Comparison of ENCODE assay signal across 17 mouse cellular contexts in the genomic region with DNA sequence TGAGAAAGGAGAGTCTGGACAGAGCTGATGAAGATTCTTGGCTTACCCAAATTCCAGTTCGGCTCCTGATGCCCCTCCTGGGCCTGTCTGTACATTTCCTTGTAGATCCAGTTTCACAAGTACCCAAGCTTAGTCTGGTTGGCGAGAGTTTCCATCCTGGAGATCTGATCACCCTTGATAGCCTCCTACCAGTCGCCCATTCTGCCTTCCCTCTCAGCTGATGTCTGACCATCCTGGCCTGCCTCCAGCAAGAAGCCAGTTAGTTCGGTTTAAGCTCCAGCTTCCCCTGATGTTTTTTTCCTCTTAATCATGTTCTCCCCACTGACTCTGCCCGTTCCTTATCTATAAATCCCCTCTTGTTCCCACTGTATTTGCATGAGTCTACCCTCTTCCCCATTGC. TPM values are rescaled to one million over a fixed set of nuclear protein-coding genes. Genes with fewer than 3 reads are reported as not detected.
A peak's percentile ranks its signal among the peaks of the same experiment; 100 is the strongest.
DNase-seq lines count a peak whose midpoint lies in the region; ATAC-seq and TF ChIP-seq lines count a peak whose summit lies in the region.
"Had no signal": no experiment of that assay in that cellular context is flagged by ENCODE, and none has a peak within 500 bp of the region (broad histone marks: within the 10 kb centered on the region; RNA-seq: fewer than 3 reads in every experiment).

No protein-coding gene starts in this region.

- TF ChIP-seq CTCF in layer of hippocampus, adult 2 months (conservative IDR thresholded peaks at IDR 0.05) = no peak

- 70% methylated on average over 5 of the region's 5 CpGs for WGBS in hindbrain, embryonic 10.5 days
- 70% methylated on average over 5 of the region's 5 CpGs for WGBS in hindbrain, embryonic 14.5 days
- 12% methylated on average over 5 of the region's 5 CpGs for WGBS in lung, embryonic 15.5 days
- 50% methylated on average over 5 of the region's 5 CpGs for WGBS in embryonic facial prominence, embryonic 12.5 days
- WGBS in stomach, embryonic 15.5 days = 45% methylated on average over 5 of the region's 5 CpGs

- H3K36me3 ChIP-seq in hindbrain, embryonic 10.5 days = no peaks in the 10 kb centered on the region
- H3K36me3 ChIP-seq in hindbrain, embryonic 14.5 days (replicated peaks; ENCODE audit: control insufficient read depth, insufficient read depth) = no peaks in the 10 kb centered on the region
- no peaks in the 10 kb centered on the region for H3K36me3 ChIP-seq in lung, embryonic 15.5 days
- H3K36me3 ChIP-seq in embryonic facial prominence, embryonic 12.5 days = no peaks in the 10 kb centered on the region
- H3K36me3 ChIP-seq in stomach, embryonic 15.5 days = no peaks in the 10 kb centered on the region
- H3K36me3 ChIP-seq: G1E; midbrain, embryonic 12.5 days; neural tube, embryonic 12.5 days had no signal

- H3K4me2 ChIP-seq in hindbrain, embryonic 14.5 days (replicated peaks) = no peak overlapping the region
- H3K4me2 ChIP-seq in lung, embryonic 15.5 days = no peak overlapping the region
- no peak overlapping the region for H3K4me2 ChIP-seq in embryonic facial prominence, embryonic 12.5 days (replicated peaks)
- H3K4me2 ChIP-seq in stomach, embryonic 15.5 days = no peak overlapping the region
- H3K4me2 ChIP-seq: forebrain, embryonic 13.5 days; midbrain, embryonic 12.5 days; neural tube, embryonic 12.5 days had no signal

- no peak overlapping the region for H3K9ac ChIP-seq in hindbrain, embryonic 14.5 days
- H3K9ac ChIP-seq in lung, embryonic 15.5 days = no peak overlapping the region
- no peak overlapping the region for H3K9ac ChIP-seq in embryonic facial prominence, embryonic 12.5 days
- no peak overlapping the region for H3K9ac ChIP-seq in stomach, embryonic 15.5 days
- H3K9ac ChIP-seq: forebrain, embryonic 13.5 days; midbrain, embryonic 12.5 days; neural tube, embryonic 12.5 days had no signal

- H3K9me3 ChIP-seq in hindbrain, embryonic 10.5 days = no peaks in the 10 kb centered on the region
- no peaks in the 10 kb centered on the region for H3K9me3 ChIP-seq in hindbrain, embryonic 14.5 days (ENCODE audit: control insufficient read depth, low read length)
- H3K9me3 ChIP-seq in lung, embryonic 15.5 days = no peaks in the 10 kb centered on the region
- H3K9me3 ChIP-seq in embryonic facial prominence, embryonic 12.5 days = no peaks in the 10 kb centered on the region
- H3K9me3 ChIP-seq in stomach, embryonic 15.5 days = no peaks in the 10 kb centered on the region
- H3K9me3 ChIP-seq: forebrain, embryonic 13.5 days; G1E; midbrain, embryonic 12.5 days; neural tube, embryonic 12.5 days had no signal

- H3K27ac ChIP-seq in hindbrain, embryonic 10.5 days = peak overlapping the region; percentile 9; the same call in 1 of the 2 replicates
- H3K27ac ChIP-seq in hindbrain, embryonic 14.5 days = no peak overlapping the region
- H3K27ac ChIP-seq in lung, embryonic 15.5 days = peak overlapping the region; percentile 97
- H3K27ac ChIP-seq in embryonic facial prominence, embryonic 12.5 days = peak overlapping the region; percentile 30; the same call in 1 of the 2 replicates
- peak overlapping the region; percentile 55 for H3K27ac ChIP-seq in stomach, embryonic 15.5 days
- no peak overlapping the region for H3K27ac ChIP-seq in layer of hippocampus, adult 2 months
- H3K27ac ChIP-seq: forebrain, embryonic 13.5 days; gastrocnemius, adult 2 months; midbrain, embryonic 12.5 days; neural tube, embryonic 12.5 days had no signal

- no peaks in the 10 kb centered on the region for H3K27me3 ChIP-seq in hindbrain, embryonic 10.5 days (ENCODE audit: insufficient read depth, poor library complexity, severe bottlenecking)
- H3K27me3 ChIP-seq in hindbrain, embryonic 14.5 days (ENCODE audit: control insufficient read depth, insufficient read depth, low read length) = no peaks in the 10 kb centered on the region
- no peaks in the 10 kb centered on the region for H3K27me3 ChIP-seq in lung, embryonic 15.5 days
- no peaks in the 10 kb centered on the region for H3K27me3 ChIP-seq in embryonic facial prominence, embryonic 12.5 days
- H3K27me3 ChIP-seq in stomach, embryonic 15.5 days (replicated peaks) = no peaks in the 10 kb centered on the region
- H3K27me3 ChIP-seq: forebrain, embryonic 13.5 days; midbrain, embryonic 12.5 days; neural tube, embryonic 12.5 days had no signal

- H3K4me3 ChIP-seq in hindbrain, embryonic 10.5 days = no peak overlapping the region
- H3K4me3 ChIP-seq in hindbrain, embryonic 14.5 days (replicated peaks; ENCODE audit: low read length) = no peak overlapping the region
- no peak overlapping the region for H3K4me3 ChIP-seq in lung, embryonic 15.5 days
- no peak overlapping the region for H3K4me3 ChIP-seq in embryonic facial prominence, embryonic 12.5 days
- H3K4me3 ChIP-seq in stomach, embryonic 15.5 days (replicated peaks) = no peak overlapping the region
- no peak overlapping the region for H3K4me3 ChIP-seq in layer of hippocampus, adult 2 months
- H3K4me3 ChIP-seq: forebrain, embryonic 13.5 days; gastrocnemius, adult 2 months; midbrain, embryonic 12.5 days; neural tube, embryonic 12.5 days had no signal

- ATAC-seq in hindbrain, embryonic 14.5 days (ENCODE audit: low FRiP score) = no peak
- ATAC-seq in lung, embryonic 15.5 days (ENCODE audit: borderline replicate concordance, extremely low read depth, low FRiP score, low TSS enrichment) = no peak
- no peak for ATAC-seq in embryonic facial prominence, embryonic 12.5 days (ENCODE audit: insufficient number of reproducible peaks, insufficient read depth, low FRiP score, low TSS enrichment)
- no peak for ATAC-seq in stomach, embryonic 15.5 days (ENCODE audit: insufficient read depth, low FRiP score, low read depth)
- ATAC-seq: forebrain, embryonic 13.5 days; intestine, postnatal 0 days had no signal

- H3K4me1 ChIP-seq in hindbrain, embryonic 10.5 days (replicated peaks) = peaks cover 38% of the 10 kb centered on the region
- 0 out of 2 replicates have a peak, but pooled peaks cover 7% of the 10 kb centered on the region for H3K4me1 ChIP-seq in hindbrain, embryonic 14.5 days (replicated peaks; ENCODE audit: control insufficient read depth, insufficient read depth, low read length)
- H3K4me1 ChIP-seq in lung, embryonic 15.5 days = peaks cover 41% of the 10 kb centered on the region
- H3K4me1 ChIP-seq in embryonic facial prominence, embryonic 12.5 days = peaks cover 35% of the 10 kb centered on the region
- peaks cover 22% of the 10 kb centered on the region for H3K4me1 ChIP-seq in stomach, embryonic 15.5 days

- no peak for DNase-seq in hindbrain, embryonic 10.5 days (ENCODE audit: low spot score)
- no peak for DNase-seq in hindbrain, embryonic 14.5 days (ENCODE audit: low spot score)
- no peak for DNase-seq in lung, postnatal 36 days
- DNase-seq in layer of hippocampus, adult 2 months (ENCODE audit: low spot score in 2 of 2) = no peak
- DNase-seq: adrenal gland, postnatal 36 days; cerebellum, postnatal 14 days; gastrocnemius, adult 2 months; lung, postnatal 10 days; spleen, adult 18-20 months had no signal

RNA-seq across cellular contexts. Expression of a gene that starts 32.4 kb away (rescaled TPM):
- polyA plus RNA-seq in hindbrain, embryonic 10.5 days (2016; fragmentation: Nextera tagmentation; extraction: Ambion mirVana) = 36.1 and 45.3 TPM in 2 replicates
- polyA plus RNA-seq in hindbrain, embryonic 14.5 days (2014; fragmentation: Nextera tagmentation; extraction: Ambion mirVana) = 29.0 and 33.6 TPM in 2 replicates
- 34.6 and 39.3 TPM in 2 replicates for polyA plus RNA-seq in lung, embryonic 15.5 days (2015; fragmentation: Nextera tagmentation; extraction: Ambion mirVana)
- 52.3 and 55.7 TPM in 2 replicates for polyA plus RNA-seq in embryonic facial prominence, embryonic 12.5 days (2016; fragmentation: Nextera tagmentation; extraction: Ambion mirVana)
- 22.8 and 26.6 TPM in 2 replicates for polyA plus RNA-seq in stomach, embryonic 15.5 days (2015; fragmentation: Nextera tagmentation; extraction: Ambion mirVana)
- total RNA-seq in layer of hippocampus, adult 2 months (2021) = 10 to 100 TPM; 25.8 to 26.8 TPM

RNA-seq across cellular contexts. Expression of a gene that starts 45.2 kb away (rescaled TPM):
- polyA plus RNA-seq in hindbrain, embryonic 10.5 days (2016; fragmentation: Nextera tagmentation; extraction: Ambion mirVana) = 12.1 and 14.5 TPM in 2 replicates
- 31.9 and 35.5 TPM in 2 replicates for polyA plus RNA-seq in hindbrain, embryonic 14.5 days (2014; fragmentation: Nextera tagmentation; extraction: Ambion mirVana)
- polyA plus RNA-seq in lung, embryonic 15.5 days (2015; fragmentation: Nextera tagmentation; extraction: Ambion mirVana) = 5.0 and 5.7 TPM in 2 replicates
- 18.8 and 19.7 TPM in 2 replicates for polyA plus RNA-seq in embryonic facial prominence, embryonic 12.5 days (2016; fragmentation: Nextera tagmentation; extraction: Ambion mirVana)
- polyA plus RNA-seq in stomach, embryonic 15.5 days (2015; fragmentation: Nextera tagmentation; extraction: Ambion mirVana) = 3.3 and 3.6 TPM in 2 replicates
- 10 to 100 TPM; 13.0 to 14.2 TPM for total RNA-seq in layer of hippocampus, adult 2 months (2021)
- polyA plus RNA-seq: G1E had no signal

Comparison
In these comparisons a context has a peak if more than half of its experiments do, and no peak if none do; other contexts are left out.
1. H3K27ac ChIP-seq: peak in hindbrain, embryonic 10.5 days (single experiment), lung, embryonic 15.5 days (single experiment), embryonic facial prominence, embryonic 12.5 days (single experiment) and stomach, embryonic 15.5 days (single experiment); none in hindbrain, embryonic 14.5 days (single experiment) and layer of hippocampus, adult 2 months (single experiment).